Mouse (Mus musculus) heart, embryonic 15.5 days (tissue): ENCODE measurements around the gene Ddx47. TPM values are rescaled to one million over a fixed set of nuclear protein-coding genes. Genes with fewer than 3 reads are reported as not detected.

Experiments
- ATAC-seq: fragments of 200-750 bp; cut with Nextera tagmentation; replicated peaks from 2 replicates; pipeline ENCODE4 v1.8.0; 2017; ENCODE audit warnings: low read depth, moderate TSS enrichment; ENCODE audit not compliant: insufficient number of reproducible peaks, insufficient read depth, low FRiP score
- H3K27ac ChIP-seq: fragments of 300-500 bp; sonication (generic); 2 replicates; pipeline ENCODE4 v1.5.1; 2015; ENCODE audit warnings: mild to moderate bottlenecking, inconsistent platforms
- H3K27me3 ChIP-seq: fragments of 300-500 bp; sonication (generic); 2 replicates; pipeline ENCODE4 v1.6.1; 2015; ENCODE audit warnings: inconsistent platforms
- H3K36me3 ChIP-seq: fragments of 300-500 bp; sonication (generic); 2 replicates; pipeline ENCODE4 v1.6.1; 2015; ENCODE audit warnings: mild to moderate bottlenecking, inconsistent platforms
- H3K4me1 ChIP-seq: fragments of 300-500 bp; sonication (generic); replicated peaks from 2 replicates; pipeline ENCODE4 v1.6.1; 2015; ENCODE audit warnings: inconsistent platforms
- H3K4me2 ChIP-seq: fragments of 300-500 bp; sonication (generic); 2 replicates; pipeline ENCODE4 v1.6.1; 2015; ENCODE audit warnings: inconsistent platforms, mild to moderate bottlenecking, moderate library complexity
- H3K4me3 ChIP-seq: fragments of 300-500 bp; sonication (generic); 2 replicates; pipeline ENCODE4 v1.5.1; 2015; ENCODE audit warnings: mild to moderate bottlenecking, inconsistent platforms
- H3K9ac ChIP-seq: fragments of 300-500 bp; sonication (generic); 2 replicates; pipeline ENCODE4 v1.6.1; 2015; ENCODE audit warnings: mild to moderate bottlenecking, inconsistent platforms
- H3K9me3 ChIP-seq: fragments of 300-500 bp; sonication (generic); replicated peaks from 2 replicates; pipeline ENCODE4 v1.6.1; 2016; ENCODE audit warnings: inconsistent platforms
- WGBS: fragments of 180-500 bp; shearing (Covaris S2); methylation state at CpG from one replicate; pipeline ENCODE4 v1.1.7; 2015; ENCODE audit warnings: mixed read lengths; 5-methylcytosine and 5-hydroxymethylcytosine counted together
- polyA plus RNA-seq: library from polyadenylated mRNA; unstranded; fragments of >200 nt; fragmentation: Nextera tagmentation; extraction: Ambion mirVana; gene quantifications from 2 replicates; pipeline ENCODE4 v1.2.1, GENCODE M21; 2015

Gene Ddx47
- polyA plus RNA-seq, 1 experiment from 2014 or later, result 59.7 TPM

DNA sequence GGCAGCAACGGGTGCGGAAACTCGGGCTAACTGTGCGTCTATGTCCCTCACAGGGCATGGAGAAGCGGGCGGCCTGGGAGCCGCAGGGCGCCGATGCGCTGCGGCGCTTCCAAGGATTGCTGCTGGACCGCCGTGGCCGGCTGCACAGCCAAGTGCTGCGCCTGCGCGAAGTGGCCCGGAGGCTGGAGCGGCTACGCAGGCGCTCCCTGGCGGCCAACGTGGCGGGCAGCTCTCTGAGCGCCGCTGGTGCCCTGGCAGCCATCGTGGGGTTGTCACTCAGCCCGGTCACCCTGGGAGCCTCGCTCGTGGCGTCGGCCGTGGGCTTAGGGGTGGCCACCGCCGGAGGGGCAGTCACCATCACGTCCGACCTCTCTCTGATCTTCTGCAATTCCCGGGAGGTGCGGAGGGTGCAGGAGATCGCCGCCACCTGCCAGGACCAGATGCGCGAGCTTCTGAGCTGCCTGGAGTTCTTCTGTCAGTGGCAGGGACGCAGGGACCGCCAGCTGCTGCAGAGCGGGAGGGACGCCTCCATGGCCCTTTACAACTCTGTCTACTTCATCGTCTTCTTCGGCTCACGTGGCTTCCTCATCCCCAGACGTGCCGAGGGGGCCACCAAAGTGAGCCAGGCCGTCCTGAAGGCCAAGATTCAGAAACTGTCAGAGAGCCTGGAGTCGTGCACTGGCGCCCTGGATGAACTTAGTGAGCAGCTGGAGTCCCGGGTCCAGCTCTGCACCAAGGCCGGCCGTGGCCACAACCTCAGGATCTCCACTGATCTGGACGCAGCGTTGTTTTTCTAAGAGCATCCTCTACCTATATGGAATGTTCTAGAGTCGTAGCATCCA is 27.7 kb upstream of the Ddx47 start:
- peak overlapping the region; percentile 67 for H3K27ac ChIP-seq
- no peaks in the 10 kb centered on the region for H3K27me3 ChIP-seq
- H3K36me3 ChIP-seq, result no peaks in the 10 kb centered on the region
- peaks cover 15% of the 10 kb centered on the region for H3K4me1 ChIP-seq
- peak overlapping the region; percentile 96 for H3K4me2 ChIP-seq
- H3K9me3 ChIP-seq, result no peaks in the 10 kb centered on the region
- H3K9ac ChIP-seq, result peak overlapping the region; percentile 65
- ATAC-seq, result peak; percentile 84
- WGBS, result 3% methylated on average over 62 of the region's 62 CpGs
- H3K4me3 ChIP-seq, result peak overlapping the region; percentile 77

- peaks cover 15% of the 10 kb centered on the region for H3K4me1 ChIP-seq
- H3K27ac ChIP-seq, result no peak overlapping the region
- no peaks in the 10 kb centered on the region for H3K9me3 ChIP-seq
- H3K9ac ChIP-seq, result peak overlapping the region; percentile 17; the same call in 1 of the 2 replicates
- H3K4me2 ChIP-seq, result peak overlapping the region; percentile 96
- H3K27me3 ChIP-seq, result no peaks in the 10 kb centered on the region
- peak overlapping the region; percentile 77 for H3K4me3 ChIP-seq
- H3K36me3 ChIP-seq, result no peaks in the 10 kb centered on the region
- WGBS, result 58% methylated on average over 3 of the region's 3 CpGs
- no peak for ATAC-seq
Observed at GRCm38 (mm10) chr6:134984748-134985147, 26.7 kb upstream of the Ddx47 start.

DNA sequence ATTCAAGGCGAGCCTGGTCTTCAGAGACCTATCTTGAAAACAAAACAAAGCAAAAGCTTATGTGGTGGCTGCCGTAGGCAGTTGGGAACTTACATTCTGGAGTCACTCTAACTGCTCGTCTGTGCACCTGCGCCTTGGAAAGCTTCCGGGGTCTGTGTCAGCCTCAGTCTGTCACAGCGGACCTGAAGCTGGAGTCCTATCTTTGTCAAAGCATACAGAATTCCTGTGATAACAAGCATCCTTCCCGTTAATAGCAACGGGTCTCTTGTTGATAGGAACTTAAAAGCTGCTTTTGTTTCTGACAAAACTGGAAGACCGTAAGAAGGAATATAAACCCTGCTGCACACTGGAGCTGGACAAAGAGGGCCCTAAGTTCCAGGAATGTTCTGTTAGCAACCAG is 23.0 kb upstream of the Ddx47 start:
- H3K9ac ChIP-seq, result no peak overlapping the region
- WGBS, result 36% methylated on average over 9 of the region's 9 CpGs
- no peak overlapping the region for H3K27ac ChIP-seq
- H3K27me3 ChIP-seq, result no peaks in the 10 kb centered on the region
- no peak overlapping the region for H3K4me3 ChIP-seq
- H3K36me3 ChIP-seq, result no peaks in the 10 kb centered on the region
- H3K4me1 ChIP-seq, result peaks cover 8% of the 10 kb centered on the region
- no peaks in the 10 kb centered on the region for H3K9me3 ChIP-seq
- H3K4me2 ChIP-seq, result no peak overlapping the region
- no peak for ATAC-seq

GRCm38 (mm10) chr6:134990674-134991073 is 20.7 kb upstream of the Ddx47 start:
- Histone ChIP-seq H3K9ac (no peak overlapping the region), H3K4me1 (no peaks in the 10 kb centered on the region), H3K9me3 (no peaks in the 10 kb centered on the region), H3K4me2 (no peak overlapping the region), H3K27me3 (no peaks in the 10 kb centered on the region), H3K27ac (no peak overlapping the region), H3K4me3 (no peak overlapping the region), H3K36me3 (no peaks in the 10 kb centered on the region)
- WGBS, result 82% methylated on average over 6 of the region's 6 CpGs
- ATAC-seq, result no peak

DNA sequence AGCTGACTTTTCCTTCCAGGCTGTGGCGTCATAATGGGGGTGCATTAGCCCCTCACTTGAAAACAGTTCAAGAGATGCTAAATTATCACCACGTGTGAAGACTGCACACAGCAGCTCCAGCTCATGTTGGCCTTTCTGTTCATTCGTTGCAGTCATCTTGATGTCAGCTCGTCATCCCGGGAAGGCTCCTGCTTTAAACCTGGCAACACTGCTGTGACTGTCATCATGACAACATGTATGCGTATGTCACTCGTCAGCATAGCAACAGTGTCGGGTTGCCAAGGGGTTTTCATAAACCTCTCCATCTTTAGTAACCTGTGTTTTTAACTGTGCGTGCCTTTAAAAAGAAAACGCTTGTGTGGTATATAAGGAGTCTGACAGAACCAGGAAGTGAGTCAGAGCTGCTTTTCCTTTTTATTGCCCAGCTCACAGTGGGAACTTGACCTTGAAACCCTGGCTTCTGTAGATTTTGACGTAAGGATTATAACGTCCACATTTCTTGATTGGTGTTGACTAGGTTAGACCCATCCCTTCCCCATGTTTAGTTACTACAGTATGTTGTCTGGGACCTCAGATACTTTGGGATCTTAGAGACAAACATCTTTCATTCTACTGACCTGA is 17.3 kb upstream of the Ddx47 start:
- peak overlapping the region; percentile 13; the same call in 1 of the 2 replicates for H3K27ac ChIP-seq
- no peaks in the 10 kb centered on the region for H3K27me3 ChIP-seq
- no peak for ATAC-seq
- no peak overlapping the region for H3K4me2 ChIP-seq
- H3K9me3 ChIP-seq, result no peaks in the 10 kb centered on the region
- H3K36me3 ChIP-seq, result no peaks in the 10 kb centered on the region
- no peak overlapping the region for H3K4me3 ChIP-seq
- no peak overlapping the region for H3K9ac ChIP-seq
- no peaks in the 10 kb centered on the region for H3K4me1 ChIP-seq
- WGBS, result 43% methylated on average over 12 of the region's 12 CpGs

DNA sequence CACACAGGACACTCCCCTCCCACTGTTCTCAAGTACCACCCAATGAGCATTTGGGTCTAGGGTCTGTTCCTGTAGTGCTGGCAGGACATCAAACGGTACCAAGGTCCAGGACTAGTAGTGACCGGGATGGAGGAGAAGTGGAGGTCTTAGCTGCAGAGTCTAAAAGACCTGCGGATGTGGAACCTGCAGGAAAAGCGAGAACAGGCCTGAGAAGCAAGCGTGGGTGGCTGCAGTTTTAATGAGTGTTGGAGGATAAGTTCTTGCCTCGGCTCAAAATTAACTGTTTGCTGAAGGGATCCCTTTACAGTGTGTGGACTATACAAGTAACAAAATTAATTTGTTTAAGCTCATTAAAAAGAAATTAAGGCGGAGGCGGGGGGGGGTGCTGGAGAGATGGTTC is 16.4 kb upstream of the Ddx47 start:
- 67% methylated on average over 8 of the region's 8 CpGs for WGBS
- no peaks in the 10 kb centered on the region for H3K36me3 ChIP-seq
- H3K9me3 ChIP-seq, result no peaks in the 10 kb centered on the region
- no peaks in the 10 kb centered on the region for H3K4me1 ChIP-seq
- ATAC-seq, result no peak
- H3K27me3 ChIP-seq, result no peaks in the 10 kb centered on the region
- no peak overlapping the region for H3K27ac ChIP-seq
- no peak overlapping the region for H3K4me3 ChIP-seq
- no peak overlapping the region for H3K9ac ChIP-seq
- no peak overlapping the region for H3K4me2 ChIP-seq

GRCm38 (mm10) chr6:134996918-134997317 is 14.5 kb upstream of the Ddx47 start:
- no peaks in the 10 kb centered on the region for H3K36me3 ChIP-seq
- H3K27ac ChIP-seq, result no peak overlapping the region
- no peaks in the 10 kb centered on the region for H3K27me3 ChIP-seq
- no peak for ATAC-seq
- H3K9ac ChIP-seq, result no peak overlapping the region
- 76% methylated on average over 2 of the region's 2 CpGs for WGBS
- no peak overlapping the region for H3K4me3 ChIP-seq
- H3K4me2 ChIP-seq, result no peak overlapping the region
- no peaks in the 10 kb centered on the region; the same call in 1 of the 2 replicates for H3K4me1 ChIP-seq
- H3K9me3 ChIP-seq, result no peaks in the 10 kb centered on the region

GRCm38 (mm10) chr6:134998076-134998475 is 13.3 kb upstream of the Ddx47 start:
- H3K4me3 ChIP-seq, result no peak overlapping the region
- no peak for ATAC-seq
- H3K9ac ChIP-seq, result no peak overlapping the region
- H3K9me3 ChIP-seq, result no peaks in the 10 kb centered on the region
- 77% methylated on average over 8 of the region's 8 CpGs for WGBS
- no peak overlapping the region for H3K27ac ChIP-seq
- H3K27me3 ChIP-seq, result no peaks in the 10 kb centered on the region
- no peaks in the 10 kb centered on the region; the same call in 1 of the 2 replicates for H3K4me1 ChIP-seq
- no peak overlapping the region for H3K4me2 ChIP-seq
- H3K36me3 ChIP-seq, result no peaks in the 10 kb centered on the region

- H3K9ac ChIP-seq, result no peak overlapping the region
- H3K36me3 ChIP-seq, result no peaks in the 10 kb centered on the region
- no peak overlapping the region for H3K27ac ChIP-seq
- no peaks in the 10 kb centered on the region for H3K27me3 ChIP-seq
- WGBS, result 62% methylated on average over 3 of the region's 3 CpGs
- no peak overlapping the region for H3K4me3 ChIP-seq
- no peak for ATAC-seq
- H3K4me2 ChIP-seq, result no peak overlapping the region
- no peaks in the 10 kb centered on the region for H3K9me3 ChIP-seq
- H3K4me1 ChIP-seq, result no peaks in the 10 kb centered on the region; the same call in 1 of the 2 replicates
Observed at GRCm38 (mm10) chr6:134998781-134999180, 12.6 kb upstream of the Ddx47 start.

DNA sequence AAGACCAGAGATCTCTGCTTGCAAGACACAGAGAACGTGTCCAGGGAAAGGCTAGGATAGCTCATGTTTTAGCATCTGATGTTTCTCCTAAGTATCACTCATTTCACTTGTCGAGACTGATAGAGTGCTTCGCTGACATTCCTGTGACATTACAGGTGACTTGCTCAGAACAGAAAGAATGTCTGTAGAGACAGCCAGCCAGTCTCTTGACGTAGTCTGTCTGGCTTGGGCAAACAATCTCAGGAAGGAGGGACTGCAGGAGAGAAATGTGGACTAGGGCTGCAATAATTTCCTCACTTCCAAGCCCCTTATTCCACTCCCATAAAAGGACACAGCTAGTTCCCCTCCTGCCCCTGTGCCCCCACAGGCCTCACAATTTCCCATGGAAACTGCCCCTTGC is 11.1 kb upstream of the Ddx47 start:
- 34% methylated on average over 4 of the region's 4 CpGs for WGBS
- Histone ChIP-seq H3K36me3 (no peaks in the 10 kb centered on the region), H3K4me2 (no peak overlapping the region), H3K27me3 (no peaks in the 10 kb centered on the region), H3K4me3 (no peak overlapping the region), H3K9me3 (no peaks in the 10 kb centered on the region), H3K4me1 (no peaks in the 10 kb centered on the region; the same call in 1 of the 2 replicates), H3K27ac (no peak overlapping the region), H3K9ac (no peak overlapping the region)
- ATAC-seq, result no peak

DNA sequence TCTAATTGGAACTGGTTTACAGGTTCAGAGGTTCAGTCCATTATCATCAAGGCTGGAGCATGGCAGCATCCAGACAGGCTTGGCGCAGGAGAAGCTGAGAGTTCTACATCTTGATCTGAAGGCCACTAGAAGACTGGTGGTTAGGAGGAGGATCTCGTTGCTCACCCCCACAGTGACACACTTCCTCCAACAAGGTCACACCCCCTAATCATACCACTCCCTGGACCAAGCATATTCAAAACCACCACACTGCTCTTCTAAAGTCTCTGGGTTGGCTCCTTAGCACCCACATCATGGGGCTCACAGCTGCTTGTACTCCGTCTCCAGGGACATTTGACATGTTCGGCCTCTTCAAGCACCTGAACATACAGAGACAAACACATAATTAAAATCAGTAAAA is 9.4 kb upstream of the Ddx47 start:
- Histone ChIP-seq H3K4me3 (no peak overlapping the region), H3K27ac (no peak overlapping the region), H3K27me3 (no peaks in the 10 kb centered on the region), H3K9ac (no peak overlapping the region), H3K9me3 (no peaks in the 10 kb centered on the region), H3K4me2 (no peak overlapping the region), H3K4me1 (no peaks in the 10 kb centered on the region; the same call in 1 of the 2 replicates), H3K36me3 (no peaks in the 10 kb centered on the region)
- ATAC-seq, result no peak
- 84% methylated on average over 4 of the region's 4 CpGs for WGBS
